Mouse (Mus musculus) testis, adult 2 months (tissue): ENCODE measurements around the gene Lsm14b. TPM values are rescaled to one million over a fixed set of nuclear protein-coding genes. Genes with fewer than 3 reads are reported as not detected.

Experiments used
- H3K27ac ChIP-seq: fragments of 200-500 bp; 2 replicates; pipeline ENCODE4 v1.5.1; 2012; ENCODE audit warnings: low read depth, low read length; ENCODE audit not compliant: control insufficient read depth, insufficient read depth
- H3K27me3 ChIP-seq: fragments of 200-500 bp; 2 replicates; pipeline ENCODE4 v1.6.1; 2012; ENCODE audit warnings: mild to moderate bottlenecking, low read length, moderate library complexity; ENCODE audit not compliant: control insufficient read depth, insufficient read depth
- H3K36me3 ChIP-seq: fragments of 200-500 bp; 2 replicates; pipeline ENCODE4 v1.6.1; 2012; ENCODE audit warnings: mild to moderate bottlenecking, low read length; ENCODE audit not compliant: control insufficient read depth, insufficient read depth
- H3K4me1 ChIP-seq: fragments of 200-500 bp; 2 replicates; pipeline ENCODE4 v1.6.1; 2012; ENCODE audit warnings: low read length; ENCODE audit not compliant: control insufficient read depth, insufficient read depth
- H3K4me3 ChIP-seq: fragments of 200-500 bp; 2 replicates; pipeline ENCODE4 v1.5.1; 2012; ENCODE audit warnings: low read depth, mild to moderate bottlenecking, low read length, moderate library complexity, mixed read lengths; ENCODE audit not compliant: control insufficient read depth
- CTCF ChIP-seq: fragments of 200-500 bp; IDR thresholded peaks from 2 replicates; pipeline ENCODE4 v1.5.1; 2012; ENCODE audit warnings: low read depth, mild to moderate bottlenecking, inconsistent platforms, low read length, moderate library complexity; ENCODE audit not compliant: control insufficient read depth, insufficient read depth, insufficient replicate concordance
- POLR2A ChIP-seq: fragments of 200-500 bp; IDR thresholded peaks from 2 replicates; pipeline ENCODE4 v1.6.1; 2012; ENCODE audit warnings: low read depth, mild to moderate bottlenecking, inconsistent platforms, low read length, moderate library complexity; ENCODE audit not compliant: control insufficient read depth
- polyA plus RNA-seq: library from polyadenylated mRNA; depleted of rRNA; stranded (reverse); fragments of >200 nt; gene quantifications from 2 replicates; pipeline ENCODE4 v1.2.3, GENCODE M21; 2012

Lsm14b gene
- polyA plus RNA-seq, 1 experiment: 33.7 TPM

DNA sequence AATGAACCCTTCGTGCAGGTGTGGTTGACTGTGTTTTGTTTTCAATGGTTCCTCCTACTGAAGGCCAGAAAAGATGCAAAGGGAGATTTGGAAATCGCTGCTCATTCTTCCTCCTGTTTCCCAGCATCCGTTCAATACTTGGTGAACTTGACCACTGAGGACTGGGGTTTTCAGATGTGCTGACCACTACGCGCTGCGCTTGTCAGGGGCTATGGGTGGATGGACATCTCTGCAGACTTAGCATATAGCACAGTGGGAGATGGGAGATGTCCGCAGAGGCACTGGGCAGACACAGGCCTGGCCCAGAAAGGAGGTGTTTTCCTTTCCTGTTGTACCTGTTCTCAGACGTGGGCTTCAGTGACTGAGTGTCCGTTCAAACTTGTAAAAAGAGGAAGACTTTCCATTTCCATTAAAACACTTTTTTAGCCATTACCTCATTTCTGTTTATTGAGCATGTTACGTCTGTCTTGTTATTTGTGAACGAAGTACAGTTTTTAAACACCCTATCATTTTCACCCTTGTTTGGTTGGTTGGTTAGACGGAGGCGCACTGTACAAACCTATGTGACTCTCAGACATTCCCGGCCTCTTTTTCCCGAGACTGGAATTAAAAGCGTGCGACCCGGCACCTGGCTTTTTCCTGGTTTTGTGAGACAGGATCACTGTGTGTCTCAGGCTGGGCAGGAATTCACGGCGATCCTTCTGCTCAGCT is 45.1 kb downstream of the Lsm14b start:
- Histone ChIP-seq H3K36me3 (no peaks in the 10 kb centered on the region), H3K27me3 (no peaks in the 10 kb centered on the region), H3K27ac (peak overlapping the region; percentile 68), H3K4me3 (peak overlapping the region; percentile 95), H3K4me1 (peaks cover 8% of the 10 kb centered on the region)
- no peak for TF ChIP-seq CTCF
- no peak for TF ChIP-seq POLR2A

DNA sequence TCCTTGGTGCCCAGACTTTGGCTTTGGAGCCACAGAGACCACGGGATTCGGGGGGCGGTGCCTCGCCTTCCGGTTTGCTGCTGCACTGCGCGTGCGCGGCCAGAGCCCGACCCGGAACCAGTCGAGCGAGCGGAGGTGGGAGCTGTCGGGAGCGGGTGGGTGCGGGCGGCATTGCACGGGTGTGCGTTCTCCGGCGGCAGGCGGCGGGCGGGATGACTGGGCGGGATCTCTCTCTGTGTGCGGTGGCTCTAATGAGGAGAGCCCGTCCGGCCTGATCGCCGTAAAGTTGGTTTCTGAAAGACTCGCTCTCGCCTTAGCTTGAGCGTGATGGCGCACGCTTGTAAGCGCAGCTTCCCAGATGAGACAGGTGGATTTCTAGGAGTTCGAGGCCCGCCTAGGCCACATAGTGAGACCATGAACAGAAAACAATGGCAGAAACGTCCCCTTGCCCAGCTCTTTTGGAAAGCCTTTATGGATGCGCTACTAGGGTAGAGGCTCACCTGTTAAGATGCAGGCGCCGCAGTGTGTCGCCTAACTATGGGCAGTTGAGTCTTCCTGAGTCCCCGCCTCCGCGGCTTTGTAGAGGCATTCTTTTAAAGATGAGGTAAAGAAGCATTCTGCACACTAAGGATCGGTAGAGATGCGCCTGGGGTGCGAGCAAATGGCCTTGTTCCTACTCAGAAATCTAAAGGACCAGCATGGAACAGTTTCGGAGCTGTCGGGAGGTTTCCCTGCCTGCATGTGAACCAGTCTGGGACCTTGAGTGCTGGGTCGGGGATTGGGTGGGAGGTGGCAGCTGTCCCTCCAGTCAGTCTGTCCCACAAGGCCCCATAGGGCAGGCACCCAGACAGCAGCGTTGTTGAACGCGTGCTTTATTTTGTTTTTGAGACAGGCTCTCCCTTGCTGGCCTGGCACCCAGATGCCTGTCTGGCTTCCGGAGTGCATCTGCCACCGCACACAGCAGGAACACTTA is 46.0 kb downstream of the Lsm14b start, which contains the start of gene Mtg2:
TSS of gene Mtg2 (plus strand) at position 108 of the 973 bp plus-strand sequence.
- H3K4me1 ChIP-seq: peaks cover 8% of the 10 kb centered on the region
- peak within 1 kb of the TSS; percentile 68 for H3K27ac ChIP-seq
- H3K4me3 ChIP-seq: peak within 1 kb of the TSS; percentile 95
- H3K27me3 ChIP-seq: no peaks in the 10 kb centered on the region
- TF ChIP-seq CTCF (no peak), POLR2A (peak; percentile 91)
- no peaks in the 10 kb centered on the region for H3K36me3 ChIP-seq

DNA sequence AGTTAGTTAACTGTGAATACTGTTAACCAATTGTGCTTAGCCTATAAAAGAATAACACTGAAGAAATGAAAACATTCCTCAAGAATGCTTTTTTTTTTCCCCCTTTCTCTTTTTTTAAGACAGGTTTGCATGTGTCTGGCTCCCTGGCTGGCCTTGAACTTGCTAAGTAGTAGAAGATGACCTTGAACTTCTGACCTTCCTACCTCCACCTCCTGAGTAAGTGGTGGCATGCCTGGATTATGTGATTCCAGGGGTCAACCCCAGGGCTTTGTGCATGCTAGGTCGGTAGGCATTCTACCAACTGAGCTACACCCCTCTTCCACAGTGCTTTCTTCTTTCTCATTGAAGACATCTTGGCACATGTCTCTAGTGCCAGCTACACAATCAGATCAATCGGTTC is 46.9 kb downstream of the Lsm14b start:
- TF ChIP-seq CTCF (no peak), POLR2A (no peak)
- H3K27ac ChIP-seq: no peak overlapping the region
- H3K27me3 ChIP-seq: no peaks in the 10 kb centered on the region
- peaks cover 8% of the 10 kb centered on the region for H3K4me1 ChIP-seq
- no peak overlapping the region for H3K4me3 ChIP-seq
- H3K36me3 ChIP-seq: no peaks in the 10 kb centered on the region

DNA sequence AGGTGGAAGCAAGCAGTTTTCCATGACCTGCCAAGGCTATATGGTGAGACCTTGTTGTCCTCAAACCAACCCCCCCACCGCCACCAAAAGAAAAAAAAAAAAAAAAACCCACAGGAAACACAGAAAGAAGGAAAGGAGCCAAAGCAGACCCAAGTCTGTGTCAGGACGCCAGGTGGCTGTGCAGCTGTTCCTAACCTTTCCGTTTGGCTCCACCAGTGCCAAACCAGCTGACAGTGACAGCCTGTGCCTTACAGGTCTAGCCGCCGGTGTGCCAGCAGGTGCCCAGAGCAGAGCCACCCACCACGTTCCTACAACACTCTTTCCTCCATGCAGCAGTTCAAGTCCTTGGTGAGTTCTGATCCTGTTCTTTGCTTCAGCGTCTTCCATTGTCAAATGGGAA is 48.1 kb downstream of the Lsm14b start:
- H3K27ac ChIP-seq: no peak overlapping the region
- H3K4me1 ChIP-seq: peaks cover 8% of the 10 kb centered on the region
- no peak overlapping the region for H3K4me3 ChIP-seq
- no peak for TF ChIP-seq POLR2A
- TF ChIP-seq CTCF: no peak
- no peaks in the 10 kb centered on the region for H3K36me3 ChIP-seq
- H3K27me3 ChIP-seq: no peaks in the 10 kb centered on the region

DNA sequence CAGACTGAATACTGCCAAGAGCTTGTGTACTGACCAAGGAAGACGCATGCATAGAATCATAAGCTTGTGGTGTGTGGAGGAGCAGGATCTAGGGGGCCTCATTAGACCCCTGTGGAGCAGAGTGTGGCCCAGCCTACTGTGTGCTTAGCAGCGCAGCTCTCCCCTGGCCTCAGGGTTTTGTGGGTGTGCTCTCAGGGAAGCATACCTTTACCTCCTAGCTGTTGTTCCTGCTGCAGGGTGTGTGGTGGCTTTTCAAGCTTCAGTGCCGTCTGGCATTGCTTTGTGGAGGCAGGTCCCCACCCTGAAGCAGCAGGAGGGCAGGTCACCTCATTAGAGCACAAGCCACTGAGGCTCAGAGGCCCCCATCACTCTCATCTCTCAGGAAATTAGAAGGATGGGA is 52.8 kb downstream of the Lsm14b start:
- Histone ChIP-seq H3K27me3 (no peaks in the 10 kb centered on the region), H3K27ac (no peak overlapping the region), H3K36me3 (no peaks in the 10 kb centered on the region; the same call in 1 of the 2 replicates), H3K4me1 (no peaks in the 10 kb centered on the region), H3K4me3 (no peak overlapping the region)
- TF ChIP-seq POLR2A: no peak
- TF ChIP-seq CTCF: no peak

DNA sequence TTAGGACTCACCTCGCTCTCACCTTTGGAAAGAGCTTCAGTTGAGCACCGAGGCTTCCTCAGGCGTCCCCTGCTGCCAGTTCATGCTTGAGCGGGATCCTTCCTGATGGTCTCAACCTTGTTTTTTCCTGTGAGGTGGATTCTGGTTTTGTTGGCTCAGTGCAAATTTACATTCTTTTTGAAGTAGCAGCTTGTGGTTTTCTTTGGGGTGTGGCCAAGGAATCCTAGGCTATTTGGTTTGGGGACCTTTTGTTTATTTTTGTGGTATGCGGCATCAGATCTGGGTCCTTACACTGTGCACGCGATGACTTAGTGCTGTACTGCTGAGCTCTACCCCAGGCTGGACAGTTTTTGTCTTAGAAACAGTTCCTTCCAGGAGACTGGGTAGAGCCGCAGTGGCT is 55.9 kb downstream of the Lsm14b start:
- Histone ChIP-seq H3K36me3 (no peaks in the 10 kb centered on the region; the same call in 1 of the 2 replicates), H3K4me3 (no peak overlapping the region)
- TF ChIP-seq POLR2A (no peak), CTCF (no peak)

DNA sequence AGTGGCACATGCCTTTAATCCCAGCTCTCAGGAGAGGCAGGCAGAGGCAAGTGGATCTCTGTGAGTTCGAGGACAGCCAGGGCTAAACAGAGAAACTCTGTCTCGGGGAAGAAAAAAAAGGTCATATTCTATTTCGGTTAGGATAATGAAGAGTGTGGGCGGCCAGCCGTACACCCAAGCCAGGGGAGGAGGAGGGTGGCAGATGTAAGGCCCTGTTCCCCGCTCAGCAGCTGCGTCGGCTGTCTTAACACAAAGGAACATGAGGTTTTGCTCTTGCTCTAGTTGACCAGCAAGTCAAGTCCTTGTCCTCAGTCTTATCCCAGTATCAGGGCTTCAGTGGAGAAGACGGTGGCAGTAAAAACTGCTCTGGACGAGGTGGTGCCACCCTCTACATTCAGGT is 58.3 kb downstream of the Lsm14b start:
- Histone ChIP-seq H3K27me3 (no peaks in the 10 kb centered on the region), H3K4me3 (peak overlapping the region; percentile 33; the same call in 1 of the 2 replicates), H3K4me1 (no peaks in the 10 kb centered on the region), H3K36me3 (no peaks in the 10 kb centered on the region; the same call in 1 of the 2 replicates), H3K27ac (no peak overlapping the region)
- TF ChIP-seq CTCF (no peak), POLR2A (no peak)

More for the DNA sequence above, 55.9 kb downstream of the Lsm14b start:
- Histone ChIP-seq H3K27ac (no peak overlapping the region), H3K4me1 (no peaks in the 10 kb centered on the region), H3K27me3 (no peaks in the 10 kb centered on the region)
